Mouse (Mus musculus): Measurements from ENCODE around the gene Nfe2. TPM values are rescaled to one million over a fixed set of nuclear protein-coding genes. Genes with fewer than 3 reads are reported as not detected.

The Nfe2 gene
- polyA plus RNA-seq, 1 experiment from 2014 or later = 220 TPM

- ATAC-seq (ENCODE audit: low read depth) = peak; percentile 79
- Histone ChIP-seq H3K9ac (ENCODE audit: low read depth, low read length) (peak within 1 kb of the TSS; percentile 85), H3K27ac (ENCODE audit: low read length) (peak within 1 kb of the TSS; percentile 99), H3K4me3 (ENCODE audit: low read depth, low read length) (peak within 1 kb of the TSS; percentile 86), H3K36me3 (ENCODE audit: control insufficient read depth, insufficient read depth) (peaks cover 36% of the 10 kb centered on the region), H3K4me1 (ENCODE audit: control insufficient read depth, low read depth, low read length) (peaks cover 25% of the 10 kb centered on the region), H3K9me3 (replicated peaks; ENCODE audit: control insufficient read depth, low read length) (no peaks in the 10 kb centered on the region), H3K27me3 (ENCODE audit: control insufficient read depth, insufficient read depth, low read depth, low read length) (no peaks in the 10 kb centered on the region), H3K4me2 (ENCODE audit: low read depth, low read length) (peak within 1 kb of the TSS; percentile 85)
- under 1% methylated on average over 39 of the region's 39 CpGs for WGBS (ENCODE audit: insufficient replicate concordance)
Observed at GRCm38 (mm10) chr15:103239685-103240159, 18.5 kb downstream of the Nfe2 start, which contains the start of gene Cbx5. Cbx5 (minus strand) TSS chr15:103239816.

GRCm38 (mm10) chr15:103239130-103239684 lies 19.0 kb downstream of the Nfe2 start:
- H3K4me1 ChIP-seq (ENCODE audit: control insufficient read depth, low read depth, low read length) = peaks cover 25% of the 10 kb centered on the region

GRCm38 (mm10) chr15:103237295-103237694 lies 20.9 kb downstream of the Nfe2 start:
- 72% methylated on average over 7 of the region's 7 CpGs for WGBS (ENCODE audit: insufficient replicate concordance)
- H3K9ac ChIP-seq (ENCODE audit: low read depth, low read length) = peak overlapping the region; percentile 68
- peaks cover 19% of the 10 kb centered on the region for H3K36me3 ChIP-seq (ENCODE audit: control insufficient read depth, insufficient read depth)
- H3K9me3 ChIP-seq (replicated peaks; ENCODE audit: control insufficient read depth, low read length) = no peaks in the 10 kb centered on the region
- H3K4me1 ChIP-seq (ENCODE audit: control insufficient read depth, low read depth, low read length) = peaks cover 15% of the 10 kb centered on the region
- H3K27ac ChIP-seq (ENCODE audit: low read length) = 0 out of 2 replicates have a peak overlapping the region, but pooled peaks have one; percentile 44
- H3K4me2 ChIP-seq (ENCODE audit: low read depth, low read length) = peak overlapping the region; percentile 85
- H3K27me3 ChIP-seq (ENCODE audit: control insufficient read depth, insufficient read depth, low read depth, low read length) = no peaks in the 10 kb centered on the region
- ATAC-seq (ENCODE audit: low read depth) = no peak
- H3K4me3 ChIP-seq (ENCODE audit: low read depth, low read length) = peak overlapping the region; percentile 86

More at GRCm38 (mm10) chr15:103239130-103239684, 19.0 kb downstream of the Nfe2 start:
- WGBS (ENCODE audit: insufficient replicate concordance) = under 1% methylated on average over 26 of the region's 26 CpGs
- Histone ChIP-seq H3K4me3 (ENCODE audit: low read depth, low read length) (peak overlapping the region; percentile 86), H3K27ac (ENCODE audit: low read length) (peak overlapping the region; percentile 99), H3K9ac (ENCODE audit: low read depth, low read length) (peak overlapping the region; percentile 85), H3K36me3 (ENCODE audit: control insufficient read depth, insufficient read depth) (peaks cover 37% of the 10 kb centered on the region), H3K27me3 (ENCODE audit: control insufficient read depth, insufficient read depth, low read depth, low read length) (no peaks in the 10 kb centered on the region), H3K9me3 (replicated peaks; ENCODE audit: control insufficient read depth, low read length) (no peaks in the 10 kb centered on the region), H3K4me2 (ENCODE audit: low read depth, low read length) (peak overlapping the region; percentile 85)
- ATAC-seq (ENCODE audit: low read depth) = peak; percentile 83

GRCm38 (mm10) chr15:103233119-103233518 lies 25.1 kb downstream of the Nfe2 start:
- Histone ChIP-seq H3K27ac (ENCODE audit: low read length) (no peak overlapping the region), H3K4me1 (ENCODE audit: control insufficient read depth, low read depth, low read length) (peaks cover 14% of the 10 kb centered on the region), H3K4me3 (ENCODE audit: low read depth, low read length) (no peak overlapping the region), H3K4me2 (ENCODE audit: low read depth, low read length) (no peak overlapping the region), H3K27me3 (ENCODE audit: control insufficient read depth, insufficient read depth, low read depth, low read length) (no peaks in the 10 kb centered on the region), H3K9me3 (replicated peaks; ENCODE audit: control insufficient read depth, low read length) (no peaks in the 10 kb centered on the region), H3K9ac (ENCODE audit: low read depth, low read length) (no peak overlapping the region), H3K36me3 (ENCODE audit: control insufficient read depth, insufficient read depth) (peaks cover 7% of the 10 kb centered on the region)
- no peak for ATAC-seq (ENCODE audit: low read depth)
- WGBS (ENCODE audit: insufficient replicate concordance) = 56% methylated on average over 2 of the region's 2 CpGs

- Histone ChIP-seq H3K9ac (ENCODE audit: low read depth, low read length) (no peak overlapping the region), H3K9me3 (replicated peaks; ENCODE audit: control insufficient read depth, low read length) (no peaks in the 10 kb centered on the region), H3K27ac (ENCODE audit: low read length) (no peak overlapping the region), H3K36me3 (ENCODE audit: control insufficient read depth, insufficient read depth) (no peaks in the 10 kb centered on the region), H3K4me2 (ENCODE audit: low read depth, low read length) (no peak overlapping the region), H3K4me1 (ENCODE audit: control insufficient read depth, low read depth, low read length) (peaks cover 3% of the 10 kb centered on the region), H3K4me3 (ENCODE audit: low read depth, low read length) (no peak overlapping the region), H3K27me3 (ENCODE audit: control insufficient read depth, insufficient read depth, low read depth, low read length) (no peaks in the 10 kb centered on the region)
- no peak for ATAC-seq (ENCODE audit: low read depth)
- 62% methylated on average over 2 of the region's 2 CpGs for WGBS (ENCODE audit: insufficient replicate concordance)
Observed at GRCm38 (mm10) chr15:103228904-103229303, 29.3 kb downstream of the Nfe2 start.

- Histone ChIP-seq H3K36me3 (ENCODE audit: control insufficient read depth, insufficient read depth) (no peaks in the 10 kb centered on the region), H3K4me2 (ENCODE audit: low read depth, low read length) (no peak overlapping the region), H3K9me3 (replicated peaks; ENCODE audit: control insufficient read depth, low read length) (no peaks in the 10 kb centered on the region), H3K9ac (ENCODE audit: low read depth, low read length) (no peak overlapping the region), H3K27ac (ENCODE audit: low read length) (no peak overlapping the region), H3K4me3 (ENCODE audit: low read depth, low read length) (no peak overlapping the region), H3K4me1 (ENCODE audit: control insufficient read depth, low read depth, low read length) (peaks cover 2% of the 10 kb centered on the region), H3K27me3 (ENCODE audit: control insufficient read depth, insufficient read depth, low read depth, low read length) (no peaks in the 10 kb centered on the region)
- WGBS (ENCODE audit: insufficient replicate concordance) = 73% methylated on average over 2 of the region's 2 CpGs
- no peak for ATAC-seq (ENCODE audit: low read depth)
Observed at GRCm38 (mm10) chr15:103227572-103227971, 30.6 kb downstream of the Nfe2 start.

GRCm38 (mm10) chr15:103227022-103227421 lies 31.2 kb downstream of the Nfe2 start:
- no peaks in the 10 kb centered on the region for H3K27me3 ChIP-seq (ENCODE audit: control insufficient read depth, insufficient read depth, low read depth, low read length)
- H3K9ac ChIP-seq (ENCODE audit: low read depth, low read length) = no peak overlapping the region
- H3K9me3 ChIP-seq (replicated peaks; ENCODE audit: control insufficient read depth, low read length) = no peaks in the 10 kb centered on the region
- no peak overlapping the region for H3K4me2 ChIP-seq (ENCODE audit: low read depth, low read length)
- H3K27ac ChIP-seq (ENCODE audit: low read length) = no peak overlapping the region
- no peaks in the 10 kb centered on the region for H3K36me3 ChIP-seq (ENCODE audit: control insufficient read depth, insufficient read depth)
- no peak for ATAC-seq (ENCODE audit: low read depth)
- H3K4me1 ChIP-seq (ENCODE audit: control insufficient read depth, low read depth, low read length) = no peaks in the 10 kb centered on the region; the same call in 1 of the 2 replicates
- no peak overlapping the region for H3K4me3 ChIP-seq (ENCODE audit: low read depth, low read length)
- 77% methylated on average over 3 of the region's 3 CpGs for WGBS (ENCODE audit: insufficient replicate concordance)

GRCm38 (mm10) chr15:103224161-103224560 lies 34.0 kb downstream of the Nfe2 start:
- H3K4me2 ChIP-seq (ENCODE audit: low read depth, low read length) = no peak overlapping the region
- no peak overlapping the region for H3K27ac ChIP-seq (ENCODE audit: low read length)
- no peaks in the 10 kb centered on the region for H3K9me3 ChIP-seq (replicated peaks; ENCODE audit: control insufficient read depth, low read length)
- H3K27me3 ChIP-seq (ENCODE audit: control insufficient read depth, insufficient read depth, low read depth, low read length) = no peaks in the 10 kb centered on the region
- ATAC-seq (ENCODE audit: low read depth) = no peak
- 86% methylated on average over 2 of the region's 2 CpGs for WGBS (ENCODE audit: insufficient replicate concordance)
- H3K4me1 ChIP-seq (ENCODE audit: control insufficient read depth, low read depth, low read length) = peaks cover 5% of the 10 kb centered on the region
- no peaks in the 10 kb centered on the region for H3K36me3 ChIP-seq (ENCODE audit: control insufficient read depth, insufficient read depth)
- no peak overlapping the region for H3K9ac ChIP-seq (ENCODE audit: low read depth, low read length)
- no peak overlapping the region for H3K4me3 ChIP-seq (ENCODE audit: low read depth, low read length)

- Histone ChIP-seq H3K9me3 (replicated peaks; ENCODE audit: control insufficient read depth, low read length) (no peaks in the 10 kb centered on the region), H3K9ac (ENCODE audit: low read depth, low read length) (no peak overlapping the region), H3K4me1 (ENCODE audit: control insufficient read depth, low read depth, low read length) (peaks cover 10% of the 10 kb centered on the region), H3K36me3 (ENCODE audit: control insufficient read depth, insufficient read depth) (no peaks in the 10 kb centered on the region), H3K27me3 (ENCODE audit: control insufficient read depth, insufficient read depth, low read depth, low read length) (no peaks in the 10 kb centered on the region), H3K4me3 (ENCODE audit: low read depth, low read length) (no peak overlapping the region), H3K4me2 (ENCODE audit: low read depth, low read length) (no peak overlapping the region), H3K27ac (ENCODE audit: low read length) (no peak overlapping the region)
- ATAC-seq (ENCODE audit: low read depth) = no peak
- 80% methylated on average over 1 of the region's 1 CpGs for WGBS (ENCODE audit: insufficient replicate concordance)
Observed at GRCm38 (mm10) chr15:103221386-103221785, 36.8 kb downstream of the Nfe2 start.

Measured in liver, embryonic 16.5 days (tissue).